Mouse (Mus musculus): ENCODE results near the gene Bcl9. TPM values are rescaled to one million over a fixed set of nuclear protein-coding genes. Genes with fewer than 3 reads are reported as not detected.

Gene Bcl9
- polyA plus RNA-seq, 1 experiment from 2014 or later: 73.5 TPM

GRCm38 (mm10) chr3:97196571-97196970, 101.1 kb downstream of the Bcl9 start:
- DNase-seq (ENCODE audit: low spot score): no peak
- Histone ChIP-seq H3K4me1 (peaks cover 6% of the 10 kb centered on the region), H3K27ac (replicated peaks) (no peak overlapping the region), H3K9me3 (no peaks in the 10 kb centered on the region), H3K27me3 (replicated peaks; ENCODE audit: low read depth, poor library complexity, severe bottlenecking) (no peaks in the 10 kb centered on the region), H3K36me3 (replicated peaks) (no peaks in the 10 kb centered on the region), H3K4me3 (no peak overlapping the region)
- 92% methylated on average over 8 of the region's 8 CpGs for WGBS

- no peak overlapping the region for H3K4me3 ChIP-seq
- no peaks in the 10 kb centered on the region for H3K36me3 ChIP-seq (replicated peaks)
- peak; percentile 74 for DNase-seq (ENCODE audit: low spot score)
- 45% methylated on average over 10 of the region's 10 CpGs for WGBS
- no peaks in the 10 kb centered on the region for H3K27me3 ChIP-seq (replicated peaks; ENCODE audit: low read depth, poor library complexity, severe bottlenecking)
- peaks cover 13% of the 10 kb centered on the region for H3K4me1 ChIP-seq
- H3K27ac ChIP-seq (replicated peaks): no peak overlapping the region
- H3K9me3 ChIP-seq: no peaks in the 10 kb centered on the region
Observed at GRCm38 (mm10) chr3:97185098-97185860, 112.4 kb downstream of the Bcl9 start.

GRCm38 (mm10) chr3:97183810-97184209, 113.9 kb downstream of the Bcl9 start:
- Histone ChIP-seq H3K36me3 (replicated peaks) (no peaks in the 10 kb centered on the region), H3K4me3 (no peak overlapping the region), H3K4me1 (peaks cover 8% of the 10 kb centered on the region), H3K27me3 (replicated peaks; ENCODE audit: low read depth, poor library complexity, severe bottlenecking) (no peaks in the 10 kb centered on the region), H3K27ac (replicated peaks) (no peak overlapping the region), H3K9me3 (no peaks in the 10 kb centered on the region)
- DNase-seq (ENCODE audit: low spot score): no peak
- WGBS: 36% methylated on average over 3 of the region's 3 CpGs

- H3K27ac ChIP-seq (replicated peaks): no peak overlapping the region
- no peaks in the 10 kb centered on the region for H3K27me3 ChIP-seq (replicated peaks; ENCODE audit: low read depth, poor library complexity, severe bottlenecking)
- WGBS: 54% methylated on average over 6 of the region's 6 CpGs
- DNase-seq (ENCODE audit: low spot score): no peak
- H3K4me3 ChIP-seq: no peak overlapping the region
- H3K4me1 ChIP-seq: no peaks in the 10 kb centered on the region
- H3K9me3 ChIP-seq: no peaks in the 10 kb centered on the region
- peaks cover 24% of the 10 kb centered on the region for H3K36me3 ChIP-seq (replicated peaks)
Observed at GRCm38 (mm10) chr3:97180527-97180926, 117.2 kb downstream of the Bcl9 start.

- H3K27ac ChIP-seq (replicated peaks): no peak overlapping the region
- no peak overlapping the region for H3K4me3 ChIP-seq
- no peak for DNase-seq (ENCODE audit: low spot score)
- no peaks in the 10 kb centered on the region for H3K27me3 ChIP-seq (replicated peaks; ENCODE audit: low read depth, poor library complexity, severe bottlenecking)
- WGBS: 82% methylated on average over 6 of the region's 6 CpGs
- H3K4me1 ChIP-seq: no peaks in the 10 kb centered on the region
- H3K36me3 ChIP-seq (replicated peaks): peaks cover 28% of the 10 kb centered on the region
- no peaks in the 10 kb centered on the region for H3K9me3 ChIP-seq
Observed at GRCm38 (mm10) chr3:97178885-97179284, 118.8 kb downstream of the Bcl9 start.

- 87% methylated on average over 5 of the region's 5 CpGs for WGBS
- H3K36me3 ChIP-seq (replicated peaks): peaks cover 38% of the 10 kb centered on the region
- H3K27me3 ChIP-seq (replicated peaks; ENCODE audit: low read depth, poor library complexity, severe bottlenecking): no peaks in the 10 kb centered on the region
- no peak overlapping the region for H3K4me3 ChIP-seq
- DNase-seq (ENCODE audit: low spot score): no peak
- no peak overlapping the region for H3K27ac ChIP-seq (replicated peaks)
- H3K4me1 ChIP-seq: peaks cover 6% of the 10 kb centered on the region; the same call in 1 of the 2 replicates
- no peaks in the 10 kb centered on the region for H3K9me3 ChIP-seq
Observed at GRCm38 (mm10) chr3:97172632-97173031, 125.1 kb downstream of the Bcl9 start.

- WGBS: 80% methylated on average over 9 of the region's 9 CpGs
Observed at GRCm38 (mm10) chr3:97172231-97172630, 125.5 kb downstream of the Bcl9 start.

GRCm38 (mm10) chr3:97171531-97171930, 126.2 kb downstream of the Bcl9 start:
- Histone ChIP-seq H3K4me1 (peaks cover 6% of the 10 kb centered on the region; the same call in 1 of the 2 replicates), H3K4me3 (no peak overlapping the region), H3K36me3 (replicated peaks) (peaks cover 33% of the 10 kb centered on the region), H3K27me3 (replicated peaks; ENCODE audit: low read depth, poor library complexity, severe bottlenecking) (no peaks in the 10 kb centered on the region), H3K9me3 (no peaks in the 10 kb centered on the region), H3K27ac (replicated peaks) (no peak overlapping the region)
- DNase-seq (ENCODE audit: low spot score): no peak
- 70% methylated on average over 6 of the region's 6 CpGs for WGBS

More at GRCm38 (mm10) chr3:97172231-97172630, 125.5 kb downstream of the Bcl9 start:
- H3K36me3 ChIP-seq (replicated peaks): peaks cover 35% of the 10 kb centered on the region
- H3K9me3 ChIP-seq: no peaks in the 10 kb centered on the region
- no peak overlapping the region for H3K27ac ChIP-seq (replicated peaks)
- peaks cover 6% of the 10 kb centered on the region; the same call in 1 of the 2 replicates for H3K4me1 ChIP-seq
- no peak overlapping the region for H3K4me3 ChIP-seq
- no peaks in the 10 kb centered on the region for H3K27me3 ChIP-seq (replicated peaks; ENCODE audit: low read depth, poor library complexity, severe bottlenecking)
- DNase-seq (ENCODE audit: low spot score): no peak

- peaks cover 31% of the 10 kb centered on the region for H3K36me3 ChIP-seq (replicated peaks)
- H3K4me1 ChIP-seq: peaks cover 6% of the 10 kb centered on the region; the same call in 1 of the 2 replicates
- no peak overlapping the region for H3K4me3 ChIP-seq
- WGBS: 72% methylated on average over 4 of the region's 4 CpGs
- H3K27ac ChIP-seq (replicated peaks): no peak overlapping the region
- H3K27me3 ChIP-seq (replicated peaks; ENCODE audit: low read depth, poor library complexity, severe bottlenecking): no peaks in the 10 kb centered on the region
- no peaks in the 10 kb centered on the region for H3K9me3 ChIP-seq
- no peak for DNase-seq (ENCODE audit: low spot score)
Observed at GRCm38 (mm10) chr3:97167126-97167525, 130.6 kb downstream of the Bcl9 start.

- no peaks in the 10 kb centered on the region for H3K27me3 ChIP-seq (replicated peaks; ENCODE audit: low read depth, poor library complexity, severe bottlenecking)
- H3K4me1 ChIP-seq: peaks cover 11% of the 10 kb centered on the region
- H3K9me3 ChIP-seq: no peaks in the 10 kb centered on the region
- WGBS: 83% methylated on average over 4 of the region's 4 CpGs
- no peak for DNase-seq (ENCODE audit: low spot score)
- H3K27ac ChIP-seq (replicated peaks): no peak overlapping the region
- H3K4me3 ChIP-seq: no peak overlapping the region
- peaks cover 29% of the 10 kb centered on the region for H3K36me3 ChIP-seq (replicated peaks)
Observed at GRCm38 (mm10) chr3:97164477-97164876, 133.2 kb downstream of the Bcl9 start.

- WGBS: 61% methylated on average over 4 of the region's 4 CpGs
- Histone ChIP-seq H3K4me3 (no peak overlapping the region), H3K27me3 (replicated peaks; ENCODE audit: low read depth, poor library complexity, severe bottlenecking) (no peaks in the 10 kb centered on the region), H3K9me3 (no peaks in the 10 kb centered on the region), H3K4me1 (peaks cover 16% of the 10 kb centered on the region), H3K27ac (replicated peaks) (no peak overlapping the region), H3K36me3 (replicated peaks) (peaks cover 15% of the 10 kb centered on the region)
- DNase-seq (ENCODE audit: low spot score): no peak
Observed at GRCm38 (mm10) chr3:97161773-97162172, 135.9 kb downstream of the Bcl9 start.

- H3K27me3 ChIP-seq (replicated peaks; ENCODE audit: low read depth, poor library complexity, severe bottlenecking): no peaks in the 10 kb centered on the region
- no peaks in the 10 kb centered on the region for H3K9me3 ChIP-seq
- WGBS: 78% methylated on average over 10 of the region's 10 CpGs
- peaks cover 16% of the 10 kb centered on the region for H3K4me1 ChIP-seq
- no peak for DNase-seq (ENCODE audit: low spot score)
- H3K4me3 ChIP-seq: no peak overlapping the region
- no peak overlapping the region for H3K27ac ChIP-seq (replicated peaks)
- peaks cover 7% of the 10 kb centered on the region for H3K36me3 ChIP-seq (replicated peaks)
Observed at GRCm38 (mm10) chr3:97160908-97161307, 136.8 kb downstream of the Bcl9 start.

GRCm38 (mm10) chr3:97159986-97160385, 137.7 kb downstream of the Bcl9 start:
- Histone ChIP-seq H3K36me3 (replicated peaks) (peaks cover 5% of the 10 kb centered on the region; the same call in 1 of the 2 replicates), H3K27ac (replicated peaks) (no peak overlapping the region), H3K27me3 (replicated peaks; ENCODE audit: low read depth, poor library complexity, severe bottlenecking) (no peaks in the 10 kb centered on the region), H3K4me1 (peaks cover 16% of the 10 kb centered on the region), H3K4me3 (peak overlapping the region; percentile 79), H3K9me3 (no peaks in the 10 kb centered on the region)
- no peak for DNase-seq (ENCODE audit: low spot score)
- WGBS: 78% methylated on average over 2 of the region's 2 CpGs

Measured in embryonic facial prominence, embryonic 10.5 days (tissue).